Mouse (Mus musculus) midbrain, embryonic 10.5 days (tissue): Measurements from ENCODE around the gene Zfp428. TPM values are rescaled to one million over a fixed set of nuclear protein-coding genes. Genes with fewer than 3 reads are reported as not detected.
A peak's percentile ranks its signal among the peaks of the same experiment; 100 is the strongest.

Source experiments
- DNase-seq: peaks from one replicate; pipeline ENCODE4 v3.0.0-alpha.2; 2017; ENCODE audit warnings: low spot score
- H3K27ac ChIP-seq: fragments of 300-500 bp; sonication (generic); replicated peaks from 2 replicates; pipeline ENCODE4 v1.5.1; 2016; ENCODE audit warnings: mild to moderate bottlenecking
- H3K27me3 ChIP-seq: fragments of 300-500 bp; sonication (generic); 2 replicates; pipeline ENCODE4 v1.6.1; 2016; ENCODE audit warnings: low read depth, mild to moderate bottlenecking; ENCODE audit not compliant: poor library complexity, severe bottlenecking
- H3K36me3 ChIP-seq: fragments of 300-500 bp; sonication (generic); 2 replicates; pipeline ENCODE4 v1.6.1; 2016; ENCODE audit warnings: mild to moderate bottlenecking, moderate library complexity
- H3K4me1 ChIP-seq: fragments of 300-500 bp; sonication (generic); 2 replicates; pipeline ENCODE4 v1.6.1; 2016
- H3K4me3 ChIP-seq: fragments of 300-500 bp; sonication (generic); 2 replicates; pipeline ENCODE4 v1.5.1; 2016; ENCODE audit warnings: mild to moderate bottlenecking, moderate library complexity
- H3K9me3 ChIP-seq: fragments of 300-500 bp; sonication (generic); replicated peaks from 2 replicates; pipeline ENCODE4 v1.6.1; 2016; ENCODE audit warnings: mild to moderate bottlenecking
- WGBS: fragments of 180-500 bp; shearing (Covaris S2); methylation state at CpG from one replicate; pipeline ENCODE4 v1.1.7; 2016; 5-methylcytosine and 5-hydroxymethylcytosine counted together
- polyA plus RNA-seq: library from polyadenylated mRNA; unstranded; fragments of >200 nt; fragmentation: Nextera tagmentation; extraction: Ambion mirVana; gene quantifications from 2 replicates; pipeline ENCODE4 v1.2.1, GENCODE M21; 2016

The Zfp428 gene
- polyA plus RNA-seq, 1 experiment from 2014 or later, result 116 TPM

GRCm38 (mm10) chr7:24546634-24547389, 40.0 kb downstream of the Zfp428 start:
- H3K36me3 ChIP-seq, result peaks cover 40% of the 10 kb centered on the region
- H3K27me3 ChIP-seq, result no peaks in the 10 kb centered on the region
- peak overlapping the region; percentile 90 for H3K27ac ChIP-seq
- no peaks in the 10 kb centered on the region for H3K9me3 ChIP-seq
- peaks cover 19% of the 10 kb centered on the region for H3K4me1 ChIP-seq
- WGBS, result 1% methylated on average over 57 of the region's 57 CpGs
- DNase-seq, result peak; percentile 99
- peak overlapping the region; percentile 88 for H3K4me3 ChIP-seq

GRCm38 (mm10) chr7:24547534-24548036, 40.8 kb downstream of the Zfp428 start:
- H3K4me3 ChIP-seq, result peak overlapping the region; percentile 88
- no peaks in the 10 kb centered on the region for H3K9me3 ChIP-seq
- no peak for DNase-seq
- H3K27me3 ChIP-seq, result no peaks in the 10 kb centered on the region
- H3K27ac ChIP-seq, result peak overlapping the region; percentile 90
- peaks cover 48% of the 10 kb centered on the region for H3K36me3 ChIP-seq
- peaks cover 19% of the 10 kb centered on the region for H3K4me1 ChIP-seq
- 39% methylated on average over 13 of the region's 13 CpGs for WGBS

GRCm38 (mm10) chr7:24551985-24552759, 45.4 kb downstream of the Zfp428 start:
- 90% methylated on average over 12 of the region's 12 CpGs for WGBS
- Histone ChIP-seq H3K4me1 (peaks cover 10% of the 10 kb centered on the region), H3K27ac (no peak overlapping the region), H3K4me3 (no peak overlapping the region), H3K27me3 (no peaks in the 10 kb centered on the region), H3K36me3 (peaks cover 89% of the 10 kb centered on the region), H3K9me3 (no peaks in the 10 kb centered on the region; the same call in 1 of the 2 replicates)
- DNase-seq, result no peak

GRCm38 (mm10) chr7:24555786-24556185, 49.0 kb downstream of the Zfp428 start:
- Histone ChIP-seq H3K36me3 (peaks cover 91% of the 10 kb centered on the region), H3K9me3 (no peaks in the 10 kb centered on the region; the same call in 1 of the 2 replicates)

GRCm38 (mm10) chr7:24561450-24561849, 54.6 kb downstream of the Zfp428 start:
- DNase-seq, result no peak
- H3K36me3 ChIP-seq, result peaks cover 91% of the 10 kb centered on the region
- H3K4me1 ChIP-seq, result no peaks in the 10 kb centered on the region
- 95% methylated on average over 4 of the region's 4 CpGs for WGBS
- no peak overlapping the region for H3K27ac ChIP-seq
- H3K27me3 ChIP-seq, result no peaks in the 10 kb centered on the region
- no peak overlapping the region for H3K4me3 ChIP-seq
- H3K9me3 ChIP-seq, result no peaks in the 10 kb centered on the region; the same call in 1 of the 2 replicates

More at GRCm38 (mm10) chr7:24555786-24556185, 49.0 kb downstream of the Zfp428 start:
- DNase-seq, result no peak
- 95% methylated on average over 10 of the region's 10 CpGs for WGBS
- no peak overlapping the region for H3K4me3 ChIP-seq
- no peaks in the 10 kb centered on the region for H3K4me1 ChIP-seq
- no peaks in the 10 kb centered on the region for H3K27me3 ChIP-seq
- H3K27ac ChIP-seq, result no peak overlapping the region

GRCm38 (mm10) chr7:24563191-24563836, 56.5 kb downstream of the Zfp428 start:
- Histone ChIP-seq H3K9me3 (no peaks in the 10 kb centered on the region), H3K4me1 (no peaks in the 10 kb centered on the region), H3K36me3 (peaks cover 98% of the 10 kb centered on the region), H3K4me3 (no peak overlapping the region), H3K27ac (no peak overlapping the region), H3K27me3 (no peaks in the 10 kb centered on the region)
- DNase-seq, result no peak
- 94% methylated on average over 8 of the region's 8 CpGs for WGBS

GRCm38 (mm10) chr7:24563837-24564206, 57.0 kb downstream of the Zfp428 start:
- no peak for DNase-seq
- Histone ChIP-seq H3K36me3 (peaks cover 98% of the 10 kb centered on the region), H3K4me3 (no peak overlapping the region), H3K9me3 (no peaks in the 10 kb centered on the region), H3K27me3 (no peaks in the 10 kb centered on the region), H3K4me1 (no peaks in the 10 kb centered on the region), H3K27ac (no peak overlapping the region)
- 89% methylated on average over 4 of the region's 4 CpGs for WGBS

- WGBS, result 65% methylated on average over 6 of the region's 6 CpGs
- Histone ChIP-seq H3K4me3 (no peak overlapping the region), H3K27me3 (no peaks in the 10 kb centered on the region), H3K9me3 (no peaks in the 10 kb centered on the region), H3K27ac (no peak overlapping the region), H3K4me1 (no peaks in the 10 kb centered on the region), H3K36me3 (peaks cover 97% of the 10 kb centered on the region)
- peak; percentile 71 for DNase-seq
Observed at GRCm38 (mm10) chr7:24564607-24565265, 57.9 kb downstream of the Zfp428 start.

Other genes with a start within 250 kb of the Zfp428 start
- 6.2 and 7.4 TPM in 2 replicates for gene Zfp93, start 236.6 kb upstream of the Zfp428 start, polyA plus RNA-seq
- gene Zfp61, start 205.8 kb upstream of the Zfp428 start, polyA plus RNA-seq, result 36.7 and 41.4 TPM in 2 replicates
- gene Zfp94, start 190.3 kb upstream of the Zfp428 start, polyA plus RNA-seq, result 13.7 and 15.5 TPM in 2 replicates
- 0.14 and 0.26 TPM in 2 replicates for gene Tescl, start 173.1 kb upstream of the Zfp428 start, polyA plus RNA-seq
- gene Lypd5, start 157.8 kb upstream of the Zfp428 start, polyA plus RNA-seq, result not detected in 2 replicates
- 3.3 and 4.0 TPM in 2 replicates for gene Kcnn4, start 136.7 kb upstream of the Zfp428 start, polyA plus RNA-seq
- gene Smg9, start 107.4 kb upstream of the Zfp428 start, polyA plus RNA-seq, result 29.0 and 34.1 TPM in 2 replicates
- gene Irgc1, start 54.7 kb upstream of the Zfp428 start, polyA plus RNA-seq, result not detected in 2 replicates
- gene Plaur, start 44.5 kb upstream of the Zfp428 start, polyA plus RNA-seq, result 0.68 and 1.0 TPM in 2 replicates
- 10.0 and 18.3 TPM in 2 replicates for gene Cadm4, start 25.0 kb upstream of the Zfp428 start, polyA plus RNA-seq
- 0.64 and 0.99 TPM in 2 replicates for gene AC161166.1, start 5.4 kb downstream of the Zfp428 start, polyA plus RNA-seq
- gene Irgq, start 23.7 kb downstream of the Zfp428 start, polyA plus RNA-seq, result 8.4 and 12.5 TPM in 2 replicates
- 0.14 TPM in 1 of 2 replicates, not detected in the other for gene Pinlyp, start 39.1 kb downstream of the Zfp428 start, polyA plus RNA-seq
- 149 and 160 TPM in 2 replicates for gene Xrcc1, start 39.3 kb downstream of the Zfp428 start, polyA plus RNA-seq
- 22.8 and 24.1 TPM in 2 replicates for gene Ethe1, start 80.5 kb downstream of the Zfp428 start, polyA plus RNA-seq
- 1.4 and 2.1 TPM in 2 replicates for gene Zfp575, start 80.6 kb downstream of the Zfp428 start, polyA plus RNA-seq
- 0.05 TPM in 1 of 2 replicates, not detected in the other for gene Phldb3, start 103.8 kb downstream of the Zfp428 start, polyA plus RNA-seq
- gene Lypd3, start 129.5 kb downstream of the Zfp428 start, polyA plus RNA-seq, result 0.32 and 0.36 TPM in 2 replicates
- not detected in 2 replicates for gene Tex101, start 169.7 kb downstream of the Zfp428 start, polyA plus RNA-seq
- not detected in 2 replicates for gene BC049730, start 202.2 kb downstream of the Zfp428 start, polyA plus RNA-seq
- gene Gm4763, start 219.9 kb downstream of the Zfp428 start, polyA plus RNA-seq, result not detected in 2 replicates